Mouse (Mus musculus) limb, embryonic 12.5 days (tissue): Measurements from ENCODE around the gene AL607142.1. TPM values are rescaled to one million over a fixed set of nuclear protein-coding genes. Genes with fewer than 3 reads are reported as not detected.

Experiments
- ATAC-seq: fragments of 200-750 bp; cut with Nextera tagmentation; 2 replicates; pipeline ENCODE4 v1.8.0; 2017; ENCODE audit warnings: low read depth, moderate TSS enrichment; ENCODE audit not compliant: insufficient number of reproducible peaks, insufficient read depth, low FRiP score, low TSS enrichment
- H3K27ac ChIP-seq: fragments of 300-500 bp; sonication (generic); 2 replicates; pipeline ENCODE4 v1.5.1; 2016; ENCODE audit warnings: mild to moderate bottlenecking, moderate library complexity
- H3K27me3 ChIP-seq: fragments of 300-500 bp; sonication (generic); 2 replicates; pipeline ENCODE4 v1.6.1; 2016; ENCODE audit warnings: mild to moderate bottlenecking, moderate library complexity
- H3K36me3 ChIP-seq: fragments of 300-500 bp; sonication (generic); 2 replicates; pipeline ENCODE4 v1.6.1; 2016; ENCODE audit warnings: mild to moderate bottlenecking, moderate library complexity
- H3K4me1 ChIP-seq: fragments of 300-500 bp; sonication (generic); replicated peaks from 2 replicates; pipeline ENCODE4 v1.6.1; 2016
- H3K4me2 ChIP-seq: fragments of 300-500 bp; sonication (generic); 2 replicates; pipeline ENCODE4 v1.6.1; 2016; ENCODE audit warnings: mild to moderate bottlenecking, moderate library complexity
- H3K4me3 ChIP-seq: fragments of 300-500 bp; sonication (generic); replicated peaks from 2 replicates; pipeline ENCODE4 v1.5.1; 2016; ENCODE audit warnings: mild to moderate bottlenecking
- H3K9ac ChIP-seq: fragments of 300-500 bp; sonication (generic); replicated peaks from 2 replicates; pipeline ENCODE4 v1.6.1; 2016; ENCODE audit warnings: mild to moderate bottlenecking, moderate library complexity
- H3K9me3 ChIP-seq: fragments of 300-500 bp; sonication (generic); 2 replicates; pipeline ENCODE4 v1.6.1; 2016; ENCODE audit warnings: mild to moderate bottlenecking, moderate library complexity
- WGBS: fragments of 180-500 bp; shearing (Covaris S2); methylation state at CpG from one replicate; pipeline ENCODE4 v1.1.7; 2016; 5-methylcytosine and 5-hydroxymethylcytosine counted together
- polyA plus RNA-seq: library from polyadenylated mRNA; unstranded; fragments of >200 nt; fragmentation: Nextera tagmentation; extraction: Ambion mirVana; gene quantifications from 2 replicates; pipeline ENCODE4 v1.2.1, GENCODE M21; 2016

The AL607142.1 gene
- polyA plus RNA-seq, 1 experiment from 2014 or later = not detected

DNA sequence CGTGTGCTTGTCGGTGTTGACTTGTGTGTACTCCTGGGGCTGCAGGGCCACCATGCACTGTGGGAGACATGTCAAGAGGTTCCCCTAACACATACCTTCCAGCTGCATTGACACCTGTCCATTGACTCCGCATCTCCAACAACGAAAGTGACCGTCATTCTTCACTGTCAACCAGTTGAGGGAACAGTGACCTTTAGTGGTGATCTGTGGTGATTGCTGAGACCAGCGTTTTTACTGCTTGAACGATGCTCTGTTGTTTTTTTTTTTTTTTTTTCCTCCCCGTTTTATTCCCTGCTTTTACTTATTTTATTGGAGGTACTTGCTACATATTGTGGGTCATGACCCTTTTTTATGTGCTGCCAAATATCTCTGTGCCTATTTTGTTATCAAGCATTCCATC lies 7.3 kb upstream of the AL607142.1 start:
- Histone ChIP-seq H3K27me3 (no peaks in the 10 kb centered on the region; the same call in 1 of the 2 replicates), H3K4me3 (no peak overlapping the region), H3K4me2 (no peak overlapping the region), H3K36me3 (no peaks in the 10 kb centered on the region), H3K27ac (no peak overlapping the region), H3K9me3 (no peaks in the 10 kb centered on the region), H3K4me1 (no peaks in the 10 kb centered on the region), H3K9ac (no peak overlapping the region)
- no peak for ATAC-seq
- 77% methylated on average over 8 of the region's 8 CpGs for WGBS

DNA sequence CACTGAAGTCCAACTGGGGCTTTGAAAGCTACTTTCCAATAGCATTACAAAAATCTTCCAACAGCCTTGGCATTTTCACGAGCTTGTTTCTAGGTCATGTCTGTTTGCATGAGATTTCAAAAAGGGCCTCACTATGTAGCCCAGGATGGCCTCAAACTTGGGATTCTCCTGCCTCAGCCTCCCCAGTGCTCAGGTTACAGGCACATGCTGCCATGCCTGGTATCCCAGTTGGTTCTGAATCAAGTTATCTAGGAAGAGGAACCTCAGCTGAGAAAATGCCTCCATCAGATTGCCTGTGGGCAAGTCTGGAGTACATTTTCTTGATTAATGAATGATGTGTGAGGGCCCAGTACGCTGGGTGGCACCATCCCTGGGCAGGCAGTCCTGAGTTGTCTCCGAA lies 6.6 kb upstream of the AL607142.1 start:
- Histone ChIP-seq H3K4me2 (no peak overlapping the region), H3K4me1 (no peaks in the 10 kb centered on the region), H3K27ac (no peak overlapping the region), H3K9ac (no peak overlapping the region), H3K9me3 (no peaks in the 10 kb centered on the region), H3K36me3 (no peaks in the 10 kb centered on the region), H3K4me3 (no peak overlapping the region), H3K27me3 (no peaks in the 10 kb centered on the region; the same call in 1 of the 2 replicates)
- no peak for ATAC-seq
- WGBS = 84% methylated on average over 3 of the region's 3 CpGs

DNA sequence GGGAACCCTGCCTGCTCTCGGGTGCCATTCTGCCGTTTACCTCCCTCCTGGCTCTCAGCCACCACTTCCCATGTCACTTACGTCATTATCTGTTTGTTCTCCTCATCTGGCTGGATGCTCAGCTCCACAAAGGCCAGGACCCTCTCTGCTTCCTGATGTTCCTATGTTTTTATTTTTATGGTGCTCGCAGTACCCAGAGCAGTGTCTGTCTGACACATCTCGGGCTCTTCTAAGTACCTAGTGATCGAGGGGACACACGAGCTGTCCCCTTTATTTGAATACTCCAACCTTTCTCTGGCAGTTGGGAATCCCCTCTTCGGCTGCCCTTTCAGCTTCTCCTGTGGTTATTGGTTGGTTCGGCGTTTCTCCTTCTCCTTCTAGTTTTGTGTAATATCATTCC lies 6.0 kb upstream of the AL607142.1 start:
- Histone ChIP-seq H3K9me3 (no peaks in the 10 kb centered on the region), H3K4me3 (no peak overlapping the region), H3K4me2 (no peak overlapping the region), H3K36me3 (no peaks in the 10 kb centered on the region), H3K9ac (no peak overlapping the region), H3K4me1 (no peaks in the 10 kb centered on the region), H3K27me3 (no peaks in the 10 kb centered on the region; the same call in 1 of the 2 replicates), H3K27ac (no peak overlapping the region)
- WGBS = 87% methylated on average over 10 of the region's 10 CpGs
- ATAC-seq = no peak

- ATAC-seq = no peak
- no peaks in the 10 kb centered on the region for H3K4me1 ChIP-seq
- no peaks in the 10 kb centered on the region for H3K9me3 ChIP-seq
- no peak overlapping the region for H3K27ac ChIP-seq
- WGBS = 90% methylated on average over 6 of the region's 6 CpGs
- no peak overlapping the region for H3K4me3 ChIP-seq
- no peak overlapping the region for H3K4me2 ChIP-seq
- H3K27me3 ChIP-seq = no peaks in the 10 kb centered on the region
- no peaks in the 10 kb centered on the region for H3K36me3 ChIP-seq
- H3K9ac ChIP-seq = no peak overlapping the region
Measured at GRCm38 (mm10) chr4:120061727-120062126, 3.1 kb upstream of the AL607142.1 start.

GRCm38 (mm10) chr4:120062198-120062597 lies 2.6 kb upstream of the AL607142.1 start:
- 77% methylated on average over 6 of the region's 6 CpGs for WGBS
- ATAC-seq = no peak

DNA sequence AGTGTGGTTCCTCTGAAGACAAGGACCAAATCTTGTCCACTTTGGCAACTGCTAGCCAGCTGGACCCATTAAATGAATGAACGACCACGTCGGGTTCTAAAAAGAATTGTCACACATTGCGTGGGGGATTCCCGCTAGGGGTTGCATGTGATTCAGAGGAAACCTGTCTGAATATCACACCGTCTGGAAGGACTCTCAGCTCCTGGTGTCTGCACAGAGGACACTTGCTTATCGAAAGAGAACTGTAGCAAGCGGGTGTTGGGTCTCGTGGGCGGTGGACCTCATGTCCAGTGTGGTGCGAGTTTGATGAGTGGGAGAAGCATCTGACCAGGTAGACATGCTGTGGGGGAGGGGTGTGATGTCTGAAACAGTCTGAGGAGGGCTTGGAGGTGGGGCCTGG lies 2.0 kb upstream of the AL607142.1 start:
- Histone ChIP-seq H3K4me3 (no peak overlapping the region), H3K27ac (no peak overlapping the region), H3K4me1 (no peaks in the 10 kb centered on the region), H3K9me3 (no peaks in the 10 kb centered on the region), H3K4me2 (no peak overlapping the region), H3K9ac (no peak overlapping the region), H3K27me3 (no peaks in the 10 kb centered on the region), H3K36me3 (no peaks in the 10 kb centered on the region)
- ATAC-seq = no peak
- WGBS = 91% methylated on average over 11 of the region's 11 CpGs

More at GRCm38 (mm10) chr4:120062198-120062597, 2.6 kb upstream of the AL607142.1 start:
- Histone ChIP-seq H3K9ac (no peak overlapping the region), H3K4me3 (no peak overlapping the region), H3K4me2 (no peak overlapping the region), H3K36me3 (no peaks in the 10 kb centered on the region), H3K27me3 (no peaks in the 10 kb centered on the region), H3K9me3 (no peaks in the 10 kb centered on the region), H3K4me1 (no peaks in the 10 kb centered on the region), H3K27ac (no peak overlapping the region)

GRCm38 (mm10) chr4:120063353-120064124 lies 1.3 kb upstream of the AL607142.1 start:
- ATAC-seq = no peak
- 91% methylated on average over 20 of the region's 20 CpGs for WGBS
- Histone ChIP-seq H3K4me3 (no peak overlapping the region), H3K4me2 (no peak overlapping the region), H3K27ac (no peak overlapping the region), H3K4me1 (no peaks in the 10 kb centered on the region), H3K36me3 (no peaks in the 10 kb centered on the region), H3K27me3 (no peaks in the 10 kb centered on the region), H3K9ac (no peak overlapping the region), H3K9me3 (no peaks in the 10 kb centered on the region)

GRCm38 (mm10) chr4:120066841-120067591 lies 2.2 kb downstream of the AL607142.1 start:
- Histone ChIP-seq H3K4me1 (no peaks in the 10 kb centered on the region), H3K4me3 (no peak overlapping the region), H3K9ac (no peak overlapping the region), H3K27me3 (no peaks in the 10 kb centered on the region), H3K9me3 (no peaks in the 10 kb centered on the region), H3K36me3 (no peaks in the 10 kb centered on the region), H3K4me2 (no peak overlapping the region), H3K27ac (no peak overlapping the region)
- 75% methylated on average over 9 of the region's 9 CpGs for WGBS
- no peak for ATAC-seq

- Histone ChIP-seq H3K4me1 (no peaks in the 10 kb centered on the region), H3K4me2 (no peak overlapping the region), H3K9ac (no peak overlapping the region), H3K36me3 (no peaks in the 10 kb centered on the region), H3K27ac (no peak overlapping the region), H3K9me3 (no peaks in the 10 kb centered on the region), H3K4me3 (no peak overlapping the region), H3K27me3 (0 out of 2 replicates have a peak, but pooled peaks cover 2% of the 10 kb centered on the region)
- no peak for ATAC-seq
- WGBS = 87% methylated on average over 8 of the region's 8 CpGs
Measured at GRCm38 (mm10) chr4:120067592-120068235, 2.9 kb downstream of the AL607142.1 start.

- no peaks in the 10 kb centered on the region for H3K9me3 ChIP-seq
- H3K27ac ChIP-seq = no peak overlapping the region
- H3K27me3 ChIP-seq = 0 out of 2 replicates have a peak, but pooled peaks cover 2% of the 10 kb centered on the region
- no peak overlapping the region for H3K9ac ChIP-seq
- no peaks in the 10 kb centered on the region for H3K36me3 ChIP-seq
- WGBS = 78% methylated on average over 3 of the region's 3 CpGs
- peaks cover 4% of the 10 kb centered on the region; the same call in 1 of the 2 replicates for H3K4me1 ChIP-seq
- H3K4me3 ChIP-seq = no peak overlapping the region
- no peak overlapping the region for H3K4me2 ChIP-seq
- ATAC-seq = no peak
Measured at GRCm38 (mm10) chr4:120068883-120069581, 4.2 kb downstream of the AL607142.1 start.

- 91% methylated on average over 3 of the region's 3 CpGs for WGBS
- no peak overlapping the region for H3K27ac ChIP-seq
- H3K4me2 ChIP-seq = no peak overlapping the region
- 0 out of 2 replicates have a peak, but pooled peaks cover 2% of the 10 kb centered on the region for H3K27me3 ChIP-seq
- H3K9me3 ChIP-seq = no peaks in the 10 kb centered on the region
- ATAC-seq = no peak
- no peak overlapping the region for H3K4me3 ChIP-seq
- H3K36me3 ChIP-seq = no peaks in the 10 kb centered on the region
- H3K4me1 ChIP-seq = peaks cover 7% of the 10 kb centered on the region
- no peak overlapping the region for H3K9ac ChIP-seq
Measured at GRCm38 (mm10) chr4:120069582-120069980, 4.8 kb downstream of the AL607142.1 start.
